Mouse (Mus musculus) embryonic facial prominence, embryonic 10.5 days (tissue): ENCODE data around the gene Macrod1. TPM values are rescaled to one million over a fixed set of nuclear protein-coding genes. Genes with fewer than 3 reads are reported as not detected.
A peak's percentile ranks its signal among the peaks of the same experiment; 100 is the strongest.

Experiments
- DNase-seq: peaks from one replicate; pipeline ENCODE4 v3.0.0-alpha.2; 2017; ENCODE audit warnings: low spot score
- H3K27ac ChIP-seq: fragments of 300-500 bp; sonication (generic); replicated peaks from 2 replicates; pipeline ENCODE4 v1.5.1; 2016; ENCODE audit warnings: mild to moderate bottlenecking
- H3K27me3 ChIP-seq: fragments of 300-500 bp; sonication (generic); replicated peaks from 2 replicates; pipeline ENCODE4 v1.6.1; 2016; ENCODE audit warnings: low read depth, mild to moderate bottlenecking; ENCODE audit not compliant: poor library complexity, severe bottlenecking
- H3K36me3 ChIP-seq: fragments of 300-500 bp; sonication (generic); replicated peaks from 2 replicates; pipeline ENCODE4 v1.6.1; 2016; ENCODE audit warnings: mild to moderate bottlenecking, moderate library complexity
- H3K4me1 ChIP-seq: fragments of 300-500 bp; sonication (generic); 2 replicates; pipeline ENCODE4 v1.6.1; 2016
- H3K4me3 ChIP-seq: fragments of 300-500 bp; sonication (generic); 2 replicates; pipeline ENCODE4 v1.5.1; 2016; ENCODE audit warnings: mild to moderate bottlenecking, moderate library complexity
- H3K9me3 ChIP-seq: fragments of 300-500 bp; sonication (generic); 2 replicates; pipeline ENCODE4 v1.6.1; 2016; ENCODE audit warnings: mild to moderate bottlenecking
- WGBS: fragments of 180-500 bp; shearing (Covaris S2); methylation state at CpG from one replicate; pipeline ENCODE4 v1.1.7; 2016; 5-methylcytosine and 5-hydroxymethylcytosine counted together
- polyA plus RNA-seq: library from polyadenylated mRNA; unstranded; fragments of >200 nt; fragmentation: Nextera tagmentation; extraction: Ambion mirVana; gene quantifications from 2 replicates; pipeline ENCODE4 v1.2.1, GENCODE M21; 2016

Macrod1 gene
- polyA plus RNA-seq, 1 experiment from 2014 or later: 5.0 TPM

DNA sequence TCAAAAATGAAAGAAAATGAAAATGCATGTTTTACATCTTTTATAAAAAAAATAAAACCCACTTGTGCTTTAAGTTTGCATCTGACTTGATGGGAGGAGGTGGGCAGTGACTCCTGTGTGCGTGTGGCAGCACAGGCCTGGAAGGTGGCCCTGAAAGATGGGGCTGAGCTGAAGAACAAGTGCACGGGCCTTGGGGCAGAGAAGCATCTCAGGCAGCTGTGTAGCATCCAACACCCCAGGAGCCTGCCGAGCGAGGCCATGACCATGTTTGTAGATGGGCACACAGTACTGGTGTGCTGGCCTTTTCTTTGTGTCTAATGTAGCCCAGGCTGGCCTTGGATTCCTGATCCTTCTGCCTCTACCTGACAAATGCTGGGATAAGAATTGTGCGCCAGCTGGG lies 5.5 kb downstream of the Macrod1 start:
- peaks cover 62% of the 10 kb centered on the region for H3K27me3 ChIP-seq
- no peak for DNase-seq
- H3K27ac ChIP-seq: no peak overlapping the region
- H3K4me1 ChIP-seq: peaks cover 41% of the 10 kb centered on the region
- no peaks in the 10 kb centered on the region for H3K9me3 ChIP-seq
- WGBS: 91% methylated on average over 5 of the region's 5 CpGs
- H3K36me3 ChIP-seq: no peaks in the 10 kb centered on the region
- H3K4me3 ChIP-seq: no peak overlapping the region

GRCm38 (mm10) chr19:7062916-7063315 lies 6.3 kb downstream of the Macrod1 start:
- Histone ChIP-seq H3K4me1 (peaks cover 41% of the 10 kb centered on the region), H3K36me3 (no peaks in the 10 kb centered on the region), H3K27me3 (peaks cover 66% of the 10 kb centered on the region), H3K9me3 (no peaks in the 10 kb centered on the region), H3K27ac (no peak overlapping the region), H3K4me3 (no peak overlapping the region)
- no peak for DNase-seq
- 89% methylated on average over 8 of the region's 8 CpGs for WGBS

- Histone ChIP-seq H3K4me1 (peaks cover 48% of the 10 kb centered on the region), H3K36me3 (no peaks in the 10 kb centered on the region), H3K27me3 (peaks cover 65% of the 10 kb centered on the region), H3K9me3 (no peaks in the 10 kb centered on the region), H3K27ac (no peak overlapping the region; the same call in 1 of the 2 replicates), H3K4me3 (peak overlapping the region; percentile 11; the same call in 1 of the 2 replicates)
- 1% methylated on average over 3 of the region's 3 CpGs for WGBS
- peak; percentile 90 for DNase-seq
These were observed 8.0 kb downstream of the Macrod1 start for GRCm38 (mm10) chr19:7064571-7064970.

GRCm38 (mm10) chr19:7066034-7066827 lies 9.6 kb downstream of the Macrod1 start:
- peak; percentile 56 for DNase-seq
- H3K27ac ChIP-seq: peak overlapping the region; percentile 80
- H3K27me3 ChIP-seq: peaks cover 59% of the 10 kb centered on the region
- WGBS: 32% methylated on average over 15 of the region's 15 CpGs
- H3K9me3 ChIP-seq: no peaks in the 10 kb centered on the region
- H3K4me1 ChIP-seq: peaks cover 64% of the 10 kb centered on the region
- H3K36me3 ChIP-seq: no peaks in the 10 kb centered on the region
- H3K4me3 ChIP-seq: peak overlapping the region; percentile 11; the same call in 1 of the 2 replicates

GRCm38 (mm10) chr19:7066828-7067342 lies 10.3 kb downstream of the Macrod1 start:
- H3K9me3 ChIP-seq: no peaks in the 10 kb centered on the region
- H3K27ac ChIP-seq: peak overlapping the region; percentile 80
- whole genome bisulfite sequencing: 38% methylated on average over 8 of the region's 8 CpGs
- DNase-seq: no peak
- no peaks in the 10 kb centered on the region for H3K36me3 ChIP-seq
- H3K4me3 ChIP-seq: peak overlapping the region; percentile 11; the same call in 1 of the 2 replicates
- peaks cover 71% of the 10 kb centered on the region for H3K4me1 ChIP-seq
- peaks cover 59% of the 10 kb centered on the region for H3K27me3 ChIP-seq

DNA sequence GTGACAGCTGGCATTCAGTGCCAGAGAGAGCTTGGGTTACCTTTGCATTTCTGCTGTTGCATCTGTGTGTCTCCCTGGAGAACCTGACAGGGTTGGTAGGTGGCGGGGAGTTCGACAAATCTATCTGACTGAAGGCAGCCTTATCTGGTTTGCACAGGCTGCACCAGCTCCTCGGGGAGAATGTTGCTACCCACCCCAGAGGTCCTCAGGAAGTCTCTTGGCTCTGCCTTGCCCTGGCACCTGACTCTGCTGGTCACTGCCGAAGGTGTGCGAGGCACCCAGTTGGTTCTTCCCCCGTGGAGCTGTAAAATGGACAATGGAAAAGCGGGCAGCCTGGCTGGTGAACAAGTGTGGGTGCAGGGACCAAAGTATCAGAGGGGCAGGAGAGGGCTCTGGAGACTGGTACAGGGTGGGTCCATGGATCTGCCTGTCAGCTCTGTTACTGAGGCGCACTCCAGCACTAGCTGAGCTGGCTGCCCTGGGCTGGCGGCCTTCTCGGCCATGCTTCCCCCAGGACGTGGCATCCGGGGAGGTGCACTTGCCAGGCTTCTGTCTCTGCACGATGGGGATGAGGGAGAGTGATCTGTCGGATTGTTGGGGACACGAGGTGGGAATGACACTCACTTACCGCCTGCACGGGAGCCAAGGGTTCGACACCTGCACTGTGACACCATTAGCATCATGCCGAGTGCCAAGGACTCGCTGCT lies 10.9 kb downstream of the Macrod1 start:
- Histone ChIP-seq H3K36me3 (no peaks in the 10 kb centered on the region), H3K9me3 (no peaks in the 10 kb centered on the region), H3K4me1 (peaks cover 77% of the 10 kb centered on the region), H3K27me3 (peaks cover 65% of the 10 kb centered on the region), H3K4me3 (0 out of 2 replicates have a peak overlapping the region, but pooled peaks have one; percentile 13), H3K27ac (no peak overlapping the region)
- DNase-seq: no peak
- 56% methylated on average over 20 of the region's 20 CpGs for WGBS

DNA sequence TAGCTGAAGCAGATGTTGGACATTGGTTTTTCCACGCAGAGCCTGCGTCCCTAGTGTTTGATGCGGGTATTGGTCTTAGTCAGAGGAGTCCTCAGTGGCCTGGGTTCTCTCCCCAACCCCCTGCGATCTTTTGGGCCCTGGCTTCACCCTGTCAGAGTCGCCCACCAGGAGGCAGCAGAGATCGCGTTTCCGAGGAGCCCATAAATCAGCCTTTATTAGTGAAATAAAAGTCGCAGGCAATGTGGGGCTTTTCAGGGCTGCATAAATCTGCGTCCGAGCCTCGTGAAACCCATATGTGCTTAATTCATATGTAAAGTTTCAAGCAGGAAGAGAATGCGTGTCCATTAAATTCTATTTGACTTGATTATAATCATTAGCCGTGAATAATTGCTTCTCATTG lies 11.5 kb downstream of the Macrod1 start:
- H3K4me1 ChIP-seq: peaks cover 83% of the 10 kb centered on the region

GRCm38 (mm10) chr19:7068661-7069531 lies 12.3 kb downstream of the Macrod1 start:
- Histone ChIP-seq H3K36me3 (no peaks in the 10 kb centered on the region), H3K27me3 (peaks cover 79% of the 10 kb centered on the region), H3K4me1 (peaks cover 86% of the 10 kb centered on the region), H3K9me3 (no peaks in the 10 kb centered on the region), H3K27ac (peak overlapping the region; percentile 80), H3K4me3 (peak overlapping the region; percentile 9; the same call in 1 of the 2 replicates)
- DNase-seq: no peak
- 43% methylated on average over 11 of the region's 11 CpGs for WGBS

More for the DNA sequence above, 11.5 kb downstream of the Macrod1 start:
- H3K9me3 ChIP-seq: no peaks in the 10 kb centered on the region
- no peak overlapping the region for H3K27ac ChIP-seq
- peaks cover 71% of the 10 kb centered on the region for H3K27me3 ChIP-seq
- no peaks in the 10 kb centered on the region for H3K36me3 ChIP-seq
- H3K4me3 ChIP-seq: 0 out of 2 replicates have a peak overlapping the region, but pooled peaks have one; percentile 13
- WGBS: 9% methylated on average over 14 of the region's 14 CpGs
- DNase-seq: peak; percentile 85

DNA sequence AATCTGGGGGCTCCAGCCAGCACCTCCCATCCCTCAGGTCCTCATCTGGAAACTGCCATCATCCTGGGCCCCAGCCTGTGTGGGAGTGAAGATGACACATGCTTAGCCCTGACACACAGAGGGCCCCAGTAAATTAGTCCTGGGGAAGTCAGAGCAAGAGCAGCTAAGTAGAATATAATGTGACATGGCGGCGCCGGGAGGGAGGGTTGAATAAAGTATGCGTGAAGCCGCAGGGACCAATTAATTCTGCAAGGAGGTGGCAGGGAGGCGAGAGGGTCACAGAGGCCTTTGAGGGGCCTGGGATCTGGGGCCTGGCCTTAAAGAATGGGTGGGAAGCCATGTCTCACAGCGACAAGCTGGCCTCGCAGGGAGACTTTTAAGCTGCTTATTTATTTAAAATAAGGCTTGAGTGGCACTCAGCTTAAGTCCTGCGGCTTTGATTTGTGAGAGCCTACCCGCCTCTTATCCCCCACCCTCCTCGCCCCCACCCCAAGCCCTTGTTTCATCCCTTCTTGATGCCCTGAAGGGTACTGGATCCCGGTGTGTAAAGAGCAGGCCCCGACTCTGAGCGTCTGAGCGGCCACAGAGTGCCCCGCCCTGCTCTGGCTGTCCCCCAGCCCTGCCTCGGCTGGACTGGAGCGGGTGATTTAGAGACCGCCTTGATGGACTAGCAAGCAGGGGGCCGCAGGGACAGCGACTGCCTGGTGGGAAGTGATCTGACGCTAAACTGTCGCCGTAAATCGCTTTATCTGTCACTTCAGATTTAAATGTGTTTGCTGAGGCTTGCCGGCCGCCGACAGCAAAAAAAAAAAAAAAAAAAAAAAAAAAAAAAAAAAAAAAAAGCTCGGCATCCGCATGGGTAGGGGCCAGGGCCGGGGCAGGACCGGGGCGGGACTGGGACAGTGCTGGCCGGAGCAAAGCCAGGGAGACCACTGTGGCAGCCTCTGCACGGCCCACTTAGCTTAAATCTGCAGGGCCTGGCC lies 13.5 kb downstream of the Macrod1 start:
- Histone ChIP-seq H3K27me3 (peaks cover 82% of the 10 kb centered on the region), H3K4me3 (peak overlapping the region; percentile 49), H3K27ac (peak overlapping the region; percentile 80), H3K9me3 (no peaks in the 10 kb centered on the region), H3K36me3 (no peaks in the 10 kb centered on the region), H3K4me1 (peaks cover 88% of the 10 kb centered on the region)
- 3% methylated on average over 35 of the region's 35 CpGs for WGBS
- peak; percentile 77 for DNase-seq

GRCm38 (mm10) chr19:7070775-7071174 lies 14.2 kb downstream of the Macrod1 start:
- Histone ChIP-seq H3K4me3 (peak overlapping the region; percentile 49), H3K4me1 (peaks cover 82% of the 10 kb centered on the region), H3K36me3 (no peaks in the 10 kb centered on the region), H3K27me3 (peaks cover 75% of the 10 kb centered on the region), H3K9me3 (no peaks in the 10 kb centered on the region), H3K27ac (peak overlapping the region; percentile 80)
- peak; percentile 50 for DNase-seq
- 8% methylated on average over 4 of the region's 4 CpGs for WGBS

DNA sequence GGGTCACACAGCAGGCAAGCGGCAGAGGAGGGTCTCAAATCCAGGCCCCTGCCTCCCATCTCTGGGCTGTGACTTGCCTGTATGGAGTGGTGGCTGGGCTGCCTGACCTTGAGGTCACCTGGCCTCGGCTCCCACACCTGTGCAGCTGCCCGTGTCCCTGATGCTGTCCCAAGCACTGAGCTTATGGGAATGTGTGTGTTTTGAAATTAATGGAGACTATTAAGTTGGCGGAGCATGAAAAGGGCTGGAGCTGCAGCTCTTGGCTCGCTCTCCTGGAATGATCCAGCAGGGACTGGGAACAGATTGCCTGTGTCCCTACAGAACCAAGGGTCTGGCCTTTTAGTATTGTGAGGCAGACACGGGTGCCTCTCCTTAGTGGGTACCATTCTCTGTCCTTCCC lies 15.6 kb downstream of the Macrod1 start:
- no peak for DNase-seq
- Histone ChIP-seq H3K27me3 (peaks cover 61% of the 10 kb centered on the region), H3K4me3 (no peak overlapping the region), H3K9me3 (no peaks in the 10 kb centered on the region), H3K36me3 (no peaks in the 10 kb centered on the region), H3K4me1 (peaks cover 69% of the 10 kb centered on the region), H3K27ac (peak overlapping the region; percentile 80; the same call in 1 of the 2 replicates)
- WGBS: 69% methylated on average over 6 of the region's 6 CpGs
